Mouse (Mus musculus) E14TG2a.4 (cell line): ENCODE measurements around the gene Zc3h12b.

Experiments
- CTCF ChIP-seq: conservative IDR thresholded peaks from 2 replicates; pipeline ENCODE4 v1.5.1; 2014; ENCODE audit warnings: low read length
- NANOG ChIP-seq: IDR thresholded peaks from 2 replicates; pipeline ENCODE4 v1.6.1; 2014; ENCODE audit warnings: borderline replicate concordance, low read length, mixed read lengths
- POU5F1 ChIP-seq: IDR thresholded peaks from 2 replicates; pipeline ENCODE4 v1.6.1; 2014; ENCODE audit warnings: low read length, borderline replicate concordance

GRCm38 (mm10) chrX:95687119-95687518 is 24.4 kb upstream of the Zc3h12b start:
- TF ChIP-seq CTCF: no peak
- TF ChIP-seq NANOG: no peak
- no peak for TF ChIP-seq POU5F1
